Mouse (Mus musculus) lung, embryonic 14.5 days (tissue): Measurements from ENCODE around the gene Tmem248. TPM values are rescaled to one million over a fixed set of nuclear protein-coding genes. Genes with fewer than 3 reads are reported as not detected.

ENCODE experiments used
- ATAC-seq: fragments of 200-750 bp; cut with Nextera tagmentation; 2 replicates; pipeline ENCODE4 v1.8.0; 2017; ENCODE audit warnings: mild to moderate bottlenecking, moderate TSS enrichment, moderate library complexity; ENCODE audit not compliant: insufficient read depth
- DNase-seq: peaks from one replicate; pipeline ENCODE4 v3.0.0-alpha.2; 2015
- H3K27ac ChIP-seq: fragments of 300-500 bp; sonication (generic); 2 replicates; pipeline ENCODE4 v1.5.1; 2014; ENCODE audit warnings: low read depth, mild to moderate bottlenecking, moderate library complexity
- H3K27me3 ChIP-seq: fragments of 300-500 bp; sonication (generic); 2 replicates; pipeline ENCODE4 v1.6.1; 2014; ENCODE audit warnings: low read length, control low read depth; ENCODE audit not compliant: insufficient read depth
- H3K36me3 ChIP-seq: fragments of 300-500 bp; sonication (generic); 2 replicates; pipeline ENCODE4 v1.6.1; 2014; ENCODE audit warnings: control low read depth; ENCODE audit not compliant: insufficient read depth
- H3K4me1 ChIP-seq: fragments of 300-500 bp; sonication (generic); 2 replicates; pipeline ENCODE4 v1.6.1; 2014; ENCODE audit warnings: antibody characterized with exemption, control low read depth; ENCODE audit not compliant: insufficient read depth
- H3K4me2 ChIP-seq: fragments of 300-500 bp; sonication (generic); 2 replicates; pipeline ENCODE4 v1.6.1; 2014; ENCODE audit warnings: mild to moderate bottlenecking
- H3K4me3 ChIP-seq: fragments of 300-500 bp; sonication (generic); 2 replicates; pipeline ENCODE4 v1.5.1; 2014; ENCODE audit warnings: low read depth, low read length
- H3K9ac ChIP-seq: fragments of 300-500 bp; sonication (generic); 2 replicates; pipeline ENCODE4 v1.6.1; 2014
- H3K9me3 ChIP-seq: fragments of 300-500 bp; sonication (generic); 2 replicates; pipeline ENCODE4 v1.6.1; 2016; ENCODE audit warnings: low read depth, low read length, control low read depth
- CTCF ChIP-seq: IDR thresholded peaks from 2 replicates; pipeline ENCODE4 v1.5.1; 2016; ENCODE audit warnings: antibody characterized with exemption, low read depth
- WGBS: fragments of 180-500 bp; shearing (Covaris S2); extraction: QIAGEN DNeasy Blood & Tissue Kit; methylation state at CpG from one replicate; pipeline ENCODE4 v1.1.7; 2014; 5-methylcytosine and 5-hydroxymethylcytosine counted together
- polyA plus RNA-seq: library from polyadenylated mRNA; unstranded; fragments of >200 nt; fragmentation: Nextera tagmentation; extraction: Ambion mirVana; gene quantifications from 2 replicates; pipeline ENCODE4 v1.2.1, GENCODE M21; 2014

Tmem248 gene
- polyA plus RNA-seq, 1 experiment from 2014 or later, result 46.6 TPM

DNA sequence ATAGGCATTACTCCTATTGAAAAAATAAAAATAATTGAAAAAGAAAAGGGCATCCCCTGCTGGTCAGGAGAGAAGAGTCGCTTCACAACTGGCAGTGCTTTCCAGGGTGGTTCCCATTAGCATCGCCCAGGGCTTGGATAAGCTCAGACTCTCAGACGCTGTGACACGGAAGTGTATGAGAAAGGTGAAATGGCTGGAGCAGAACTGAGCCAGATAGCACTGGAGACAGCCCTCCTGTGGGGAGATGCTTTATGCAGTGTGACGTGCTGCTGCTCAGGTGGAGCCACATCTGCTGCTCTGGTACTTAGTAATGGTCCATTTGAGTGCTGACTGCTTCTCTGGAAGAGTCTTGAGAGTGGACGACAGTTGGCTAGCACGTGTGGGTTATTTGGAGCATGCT is 36.5 kb upstream of the Tmem248 start:
- no peak for ATAC-seq

DNA sequence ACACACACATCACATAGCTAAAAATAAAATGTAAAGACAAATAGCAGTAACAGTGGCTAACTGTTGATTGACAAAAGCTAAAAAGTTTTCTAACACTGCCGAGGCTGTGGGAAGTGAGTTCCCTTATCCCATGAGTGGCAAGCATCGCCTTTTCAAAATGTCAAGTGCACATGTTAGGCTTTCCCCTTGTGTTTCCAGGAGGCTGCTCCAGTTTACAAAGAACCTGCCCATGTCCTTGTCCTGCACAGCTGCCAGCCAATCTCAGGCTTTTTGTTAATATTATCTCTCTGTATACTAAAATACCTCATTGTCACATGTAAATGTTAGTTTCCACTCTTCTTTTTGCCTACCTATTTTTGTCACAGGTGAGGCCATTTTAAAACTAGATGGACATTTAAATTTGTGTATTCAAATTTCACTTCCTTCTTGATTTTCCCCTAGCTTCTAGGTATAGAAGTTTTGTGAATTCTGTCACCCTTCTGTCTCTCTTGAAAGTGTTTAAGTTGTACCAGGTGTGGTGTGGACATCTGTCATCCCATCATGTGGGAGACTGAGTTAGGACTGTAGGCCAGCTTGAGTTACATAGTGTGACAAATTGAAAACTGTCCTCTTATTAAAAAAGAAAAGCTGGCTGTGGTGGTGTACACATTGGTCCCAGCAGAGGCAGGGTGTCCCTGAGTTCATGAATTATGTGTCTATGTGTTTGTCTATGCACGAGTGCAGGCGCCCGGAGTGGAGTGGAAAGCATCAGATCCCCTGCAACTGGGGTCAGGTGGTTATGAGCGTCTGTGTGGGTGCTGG is 34.9 kb upstream of the Tmem248 start:
- H3K9ac ChIP-seq, result no peak overlapping the region
- no peaks in the 10 kb centered on the region for H3K36me3 ChIP-seq
- DNase-seq (no peak), ATAC-seq (no peak)
- TF ChIP-seq CTCF, result no peak
- 57% methylated on average over 6 of the region's 6 CpGs for WGBS
- no peak overlapping the region for H3K4me3 ChIP-seq
- no peak overlapping the region for H3K4me2 ChIP-seq
- H3K27me3 ChIP-seq, result no peaks in the 10 kb centered on the region
- H3K9me3 ChIP-seq, result no peaks in the 10 kb centered on the region
- no peaks in the 10 kb centered on the region; the same call in 1 of the 2 replicates for H3K4me1 ChIP-seq
- H3K27ac ChIP-seq, result no peak overlapping the region

More for the DNA sequence above, 36.5 kb upstream of the Tmem248 start:
- Histone ChIP-seq H3K4me1 (no peaks in the 10 kb centered on the region; the same call in 1 of the 2 replicates), H3K4me2 (no peak overlapping the region), H3K27me3 (no peaks in the 10 kb centered on the region), H3K4me3 (no peak overlapping the region), H3K27ac (no peak overlapping the region), H3K9me3 (no peaks in the 10 kb centered on the region), H3K36me3 (no peaks in the 10 kb centered on the region), H3K9ac (no peak overlapping the region)
- no peak for DNase-seq
- TF ChIP-seq CTCF, result peak; percentile 31
- 69% methylated on average over 7 of the region's 7 CpGs for WGBS

DNA sequence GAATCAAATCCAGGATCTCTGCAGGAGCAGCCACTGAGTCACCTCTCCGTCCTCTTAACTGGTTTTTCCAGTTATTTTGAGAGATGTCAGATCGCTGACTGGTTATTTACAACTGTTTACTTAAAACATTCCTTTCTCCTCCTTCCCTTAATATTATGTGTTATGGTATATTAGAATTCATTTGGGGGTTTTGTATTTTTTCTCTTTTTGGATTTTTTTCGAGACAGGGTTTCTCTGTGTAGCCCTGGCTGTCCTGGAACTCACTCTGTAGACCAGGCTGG is 34.4 kb upstream of the Tmem248 start:
- Histone ChIP-seq H3K9ac (no peak overlapping the region), H3K9me3 (no peaks in the 10 kb centered on the region)

DNA sequence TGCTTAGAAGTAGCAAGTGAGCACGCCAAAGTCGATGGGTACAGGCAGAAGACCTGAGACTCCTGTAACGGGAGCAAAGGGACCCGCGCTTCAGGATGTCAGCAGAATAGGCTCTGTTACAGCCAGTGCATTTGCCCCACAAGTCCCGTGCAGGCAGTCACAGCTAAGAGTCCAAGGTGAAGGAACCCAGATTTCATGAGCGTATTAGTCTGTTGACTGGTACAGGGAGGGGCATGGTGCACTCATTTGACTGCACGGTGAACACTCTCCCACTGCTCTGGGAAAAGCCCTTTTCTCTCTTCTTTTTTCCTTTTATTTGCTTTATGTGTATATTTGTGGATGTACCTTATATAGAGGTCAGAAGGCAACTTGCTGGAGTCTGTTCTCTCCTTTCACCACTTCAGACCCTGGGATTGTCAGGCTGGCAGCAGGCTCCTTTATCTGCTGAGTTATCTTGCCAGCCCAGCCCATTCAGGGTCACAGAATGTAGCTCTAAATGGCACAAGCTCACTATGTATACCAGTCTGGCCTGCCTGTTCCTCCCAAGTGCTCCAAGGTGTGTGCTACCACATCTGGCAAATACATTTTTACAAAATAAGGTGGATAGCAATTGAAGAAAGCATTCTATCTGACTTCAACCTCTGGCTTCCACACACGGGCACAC is 32.6 kb upstream of the Tmem248 start:
- H3K9ac ChIP-seq, result no peak overlapping the region
- H3K36me3 ChIP-seq, result peaks cover 12% of the 10 kb centered on the region
- WGBS, result 79% methylated on average over 9 of the region's 9 CpGs
- DNase-seq (no peak), ATAC-seq (no peak)
- no peaks in the 10 kb centered on the region for H3K4me1 ChIP-seq
- H3K4me3 ChIP-seq, result no peak overlapping the region
- H3K4me2 ChIP-seq, result no peak overlapping the region
- H3K9me3 ChIP-seq, result no peaks in the 10 kb centered on the region
- no peak for TF ChIP-seq CTCF
- H3K27ac ChIP-seq, result no peak overlapping the region
- no peaks in the 10 kb centered on the region for H3K27me3 ChIP-seq

More for the DNA sequence above, 34.4 kb upstream of the Tmem248 start:
- 31% methylated on average over 3 of the region's 3 CpGs for WGBS
- H3K4me3 ChIP-seq, result no peak overlapping the region
- no peak for TF ChIP-seq CTCF
- 0 out of 2 replicates have a peak, but pooled peaks cover 3% of the 10 kb centered on the region for H3K36me3 ChIP-seq
- no peaks in the 10 kb centered on the region; the same call in 1 of the 2 replicates for H3K4me1 ChIP-seq
- no peaks in the 10 kb centered on the region for H3K27me3 ChIP-seq
- H3K27ac ChIP-seq, result no peak overlapping the region
- ATAC-seq, result no peak
- DNase-seq, result peak; percentile 42
- H3K4me2 ChIP-seq, result no peak overlapping the region

DNA sequence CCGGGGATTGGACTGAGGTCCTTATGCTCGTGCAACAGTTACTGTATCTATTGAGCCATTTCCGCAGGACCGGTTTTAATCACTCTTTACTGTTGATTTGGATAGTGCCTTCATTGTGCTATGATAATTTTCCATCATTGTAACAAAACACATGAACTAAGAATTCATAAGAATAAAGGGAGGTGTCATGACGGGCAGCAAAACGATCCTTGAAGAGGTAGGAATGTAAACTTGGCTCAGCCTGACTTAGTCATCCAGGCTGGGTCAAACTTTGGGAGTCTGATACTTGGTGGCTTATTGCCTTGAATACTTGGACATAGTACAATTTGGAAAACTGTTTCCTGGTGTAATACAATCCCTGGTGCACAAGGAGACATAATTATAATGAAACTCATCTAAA is 31.6 kb upstream of the Tmem248 start:
- ATAC-seq, result no peak
- no peak for TF ChIP-seq CTCF

DNA sequence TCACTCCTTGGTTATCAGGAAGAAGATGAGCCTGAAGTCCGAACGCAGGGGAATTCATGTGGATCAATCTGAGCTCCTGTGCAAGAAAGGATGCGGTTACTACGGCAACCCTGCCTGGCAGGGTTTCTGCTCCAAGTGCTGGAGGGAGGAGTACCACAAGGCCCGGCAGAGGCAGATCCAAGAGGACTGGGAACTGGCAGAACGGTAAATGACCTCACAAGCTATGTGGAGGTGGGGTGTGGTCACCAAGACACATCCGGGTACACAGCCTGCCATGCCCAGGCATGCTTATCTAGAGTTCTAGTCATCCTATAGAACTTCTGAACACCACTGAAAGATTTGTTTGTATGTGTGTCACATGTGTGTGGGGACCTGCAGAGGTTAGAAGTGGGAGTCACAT is 29.5 kb upstream of the Tmem248 start:
- 63% methylated on average over 7 of the region's 7 CpGs for WGBS
- ATAC-seq (no peak), DNase-seq (no peak)
- TF ChIP-seq CTCF, result no peak
- no peak overlapping the region for H3K4me2 ChIP-seq
- no peaks in the 10 kb centered on the region for H3K4me1 ChIP-seq
- no peak overlapping the region for H3K4me3 ChIP-seq
- H3K27me3 ChIP-seq, result no peaks in the 10 kb centered on the region
- H3K9me3 ChIP-seq, result no peaks in the 10 kb centered on the region
- no peak overlapping the region for H3K9ac ChIP-seq
- H3K36me3 ChIP-seq, result peaks cover 40% of the 10 kb centered on the region
- H3K27ac ChIP-seq, result no peak overlapping the region

More for the DNA sequence above, 31.6 kb upstream of the Tmem248 start:
- no peak overlapping the region for H3K27ac ChIP-seq
- no peaks in the 10 kb centered on the region for H3K9me3 ChIP-seq
- WGBS, result 77% methylated on average over 6 of the region's 6 CpGs
- H3K4me3 ChIP-seq, result no peak overlapping the region
- H3K36me3 ChIP-seq, result peaks cover 22% of the 10 kb centered on the region
- DNase-seq, result no peak
- no peaks in the 10 kb centered on the region for H3K27me3 ChIP-seq
- no peak overlapping the region for H3K4me2 ChIP-seq
- no peaks in the 10 kb centered on the region for H3K4me1 ChIP-seq
- H3K9ac ChIP-seq, result no peak overlapping the region

DNA sequence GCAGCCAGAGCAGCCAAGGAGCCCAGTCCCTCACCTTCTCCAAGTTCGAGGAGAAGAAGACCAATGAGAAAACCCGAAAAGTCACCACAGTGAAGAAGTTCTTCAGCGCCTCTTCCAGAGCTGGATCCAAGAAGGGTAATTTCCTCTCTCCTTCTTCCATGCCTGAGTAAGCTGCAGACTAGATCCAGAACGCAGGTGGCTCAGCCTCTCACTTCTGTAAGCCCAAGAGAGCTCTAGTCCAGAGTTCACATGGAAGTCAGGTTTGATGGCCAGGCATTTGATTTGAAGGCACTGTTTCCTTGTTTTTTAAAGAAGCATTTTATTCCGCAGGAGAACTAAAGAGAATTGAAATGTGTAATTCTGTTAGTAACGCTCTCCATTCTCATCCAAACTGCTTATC is 26.0 kb upstream of the Tmem248 start:
- no peak overlapping the region for H3K27ac ChIP-seq
- DNase-seq (no peak), ATAC-seq (no peak)
- 88% methylated on average over 6 of the region's 6 CpGs for WGBS
- H3K4me3 ChIP-seq, result no peak overlapping the region
- H3K4me2 ChIP-seq, result no peak overlapping the region
- H3K4me1 ChIP-seq, result no peaks in the 10 kb centered on the region
- no peaks in the 10 kb centered on the region for H3K9me3 ChIP-seq
- H3K36me3 ChIP-seq, result peaks cover 43% of the 10 kb centered on the region
- no peaks in the 10 kb centered on the region for H3K27me3 ChIP-seq
- TF ChIP-seq CTCF, result no peak
- H3K9ac ChIP-seq, result no peak overlapping the region
